Mouse (Mus musculus): ENCODE measurements around the gene Lars2.
A peak's percentile ranks its signal among the peaks of the same experiment; 100 is the strongest.

Lars2 gene

DNA sequence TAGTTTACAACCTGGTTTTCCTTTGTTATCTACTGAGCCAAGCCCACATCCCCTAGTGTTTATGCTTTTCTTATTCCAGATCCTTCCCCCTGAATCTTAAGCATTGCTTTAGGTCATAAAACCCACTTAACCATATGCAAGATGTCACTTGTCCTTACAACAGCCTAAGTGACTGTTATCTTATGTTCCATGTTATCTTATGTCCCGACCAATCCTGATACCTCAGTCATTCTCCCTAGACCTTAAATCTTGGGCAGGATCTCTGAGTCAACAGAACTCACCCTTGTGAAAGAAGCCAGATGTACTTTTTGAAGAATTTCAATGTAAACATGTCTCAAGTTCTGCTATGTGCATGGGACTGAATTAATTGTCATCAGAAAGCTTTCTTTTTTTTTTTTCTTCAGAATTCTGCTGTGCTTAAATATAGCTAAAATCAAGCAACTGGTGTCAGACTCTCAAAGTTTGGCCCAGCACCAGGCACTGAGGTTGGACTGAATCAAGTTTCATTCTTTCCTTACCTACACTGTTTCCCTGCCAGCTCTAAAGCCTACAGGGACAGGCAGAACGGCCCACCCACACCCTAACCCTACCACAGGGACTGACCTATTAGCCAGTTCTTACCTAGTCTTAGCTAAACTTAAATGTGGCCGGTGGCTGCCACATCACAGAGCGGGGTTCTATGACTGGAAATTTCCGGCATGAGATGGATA, 24.6 kb downstream of the Lars2 start:
- no peak for DNase-seq (ENCODE audit: low spot score)

DNA sequence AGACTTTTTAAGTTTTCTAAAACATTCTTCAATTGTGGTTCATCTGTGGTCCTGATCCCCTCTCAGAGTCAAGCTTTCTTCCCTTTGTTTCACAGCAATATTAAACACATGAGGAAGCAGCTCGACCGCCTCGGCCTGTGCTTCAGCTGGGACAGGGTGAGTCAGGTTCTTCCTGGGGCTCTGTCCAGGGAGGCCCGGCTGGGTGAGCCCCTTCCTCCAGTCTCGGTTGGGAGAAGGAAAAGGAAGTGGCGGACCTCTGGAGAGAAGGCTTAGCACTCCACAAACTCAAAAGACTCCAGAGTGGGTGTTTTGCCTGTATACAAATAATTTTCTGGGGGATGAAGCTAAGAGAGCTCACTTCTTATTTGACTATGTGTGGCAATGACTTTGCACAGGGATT, 28.1 kb downstream of the Lars2 start:
- no peak for DNase-seq (ENCODE audit: low spot score)

- no peak for DNase-seq (ENCODE audit: low spot score)
Observed at GRCm38 (mm10) chr9:123397701-123398100, 31.0 kb downstream of the Lars2 start.

DNA sequence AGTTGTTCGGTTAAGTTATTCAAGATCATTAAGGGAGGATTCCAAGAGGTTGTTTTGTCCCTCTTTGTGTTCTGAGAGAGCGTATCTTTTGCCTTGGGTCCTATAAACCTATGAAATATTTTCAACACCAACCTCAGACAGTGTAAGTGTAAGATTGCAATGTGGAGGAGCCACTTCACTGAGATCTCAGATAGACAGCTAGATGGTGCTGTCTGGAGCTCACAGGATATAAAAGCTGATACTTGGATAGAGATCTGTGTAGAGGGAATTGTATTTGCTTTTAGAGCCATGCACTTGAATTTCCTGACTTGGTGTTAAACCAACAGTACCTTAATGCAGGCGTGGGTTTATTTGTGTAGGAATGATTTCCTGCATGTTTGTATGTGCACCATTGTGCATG, 35.5 kb downstream of the Lars2 start:
- no peak for DNase-seq (ENCODE audit: low spot score)

GRCm38 (mm10) chr9:123403031-123403430, 36.3 kb downstream of the Lars2 start:
- no peak for DNase-seq (ENCODE audit: low spot score)

DNA sequence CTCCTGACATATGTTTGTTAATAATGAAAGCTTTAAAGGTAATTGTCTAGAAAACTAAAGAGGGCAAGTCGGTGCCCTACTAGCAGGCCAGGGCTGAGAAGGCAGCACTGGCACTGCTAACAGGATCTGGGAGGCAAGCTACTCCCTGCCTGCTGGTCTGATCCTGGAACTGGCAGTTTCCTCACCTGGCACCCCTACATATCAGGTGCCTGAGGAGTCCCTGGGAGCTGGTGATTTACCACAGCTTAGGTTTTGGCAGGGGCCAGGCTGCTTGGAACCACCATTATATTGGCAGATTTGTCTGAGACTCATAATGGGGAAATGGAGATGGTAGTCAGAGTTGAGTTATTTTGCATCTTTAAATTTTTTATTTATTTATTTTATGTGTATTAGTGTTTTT, 38.5 kb downstream of the Lars2 start:
- DNase-seq (ENCODE audit: low spot score) = no peak

GRCm38 (mm10) chr9:123408771-123409170, 42.0 kb downstream of the Lars2 start:
- no peak for DNase-seq (ENCODE audit: low spot score)

DNA sequence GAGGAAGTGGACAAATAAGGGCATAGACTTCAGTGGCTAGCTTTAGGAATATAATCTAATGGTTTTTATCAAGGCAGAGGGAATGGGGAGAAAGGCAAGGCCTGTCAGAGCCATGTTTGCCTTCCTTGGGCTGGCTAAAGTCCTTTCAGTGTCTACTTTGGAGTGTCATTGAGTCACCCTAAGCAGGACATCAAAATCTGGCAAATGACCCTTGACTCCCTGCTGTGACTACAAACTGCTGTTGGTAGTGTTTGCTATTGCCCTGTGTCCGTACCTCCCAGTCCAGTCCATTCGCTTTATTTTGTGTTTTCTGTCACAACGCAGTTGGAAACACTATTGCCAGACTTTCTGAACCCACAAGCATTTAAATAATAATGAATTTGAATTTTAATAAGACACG, 63.1 kb downstream of the Lars2 start:
- no peak for DNase-seq (ENCODE audit: low spot score)

DNA sequence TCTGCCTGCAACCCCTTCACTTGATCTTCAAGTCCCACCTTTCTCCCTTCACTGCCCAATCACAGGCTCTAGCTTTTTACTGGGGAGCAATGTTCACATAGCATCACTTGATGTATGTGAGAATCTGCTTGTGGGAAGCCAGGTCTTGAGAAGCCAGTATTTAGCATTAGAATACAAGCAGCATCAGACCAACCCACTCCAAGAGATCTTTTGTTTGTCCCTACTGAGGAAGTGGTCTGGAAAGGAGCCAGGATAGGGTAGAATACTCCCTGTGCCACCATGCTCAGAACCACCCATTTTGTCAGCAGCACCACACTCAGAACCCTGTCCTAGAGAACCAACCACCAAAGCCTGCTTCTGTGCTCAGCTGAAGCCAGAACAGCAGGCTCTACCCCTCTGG, 64.2 kb downstream of the Lars2 start:
- no peak for DNase-seq (ENCODE audit: low spot score)

GRCm38 (mm10) chr9:123438223-123438622, 71.5 kb downstream of the Lars2 start:
- no peak for DNase-seq (ENCODE audit: low spot score)

DNA sequence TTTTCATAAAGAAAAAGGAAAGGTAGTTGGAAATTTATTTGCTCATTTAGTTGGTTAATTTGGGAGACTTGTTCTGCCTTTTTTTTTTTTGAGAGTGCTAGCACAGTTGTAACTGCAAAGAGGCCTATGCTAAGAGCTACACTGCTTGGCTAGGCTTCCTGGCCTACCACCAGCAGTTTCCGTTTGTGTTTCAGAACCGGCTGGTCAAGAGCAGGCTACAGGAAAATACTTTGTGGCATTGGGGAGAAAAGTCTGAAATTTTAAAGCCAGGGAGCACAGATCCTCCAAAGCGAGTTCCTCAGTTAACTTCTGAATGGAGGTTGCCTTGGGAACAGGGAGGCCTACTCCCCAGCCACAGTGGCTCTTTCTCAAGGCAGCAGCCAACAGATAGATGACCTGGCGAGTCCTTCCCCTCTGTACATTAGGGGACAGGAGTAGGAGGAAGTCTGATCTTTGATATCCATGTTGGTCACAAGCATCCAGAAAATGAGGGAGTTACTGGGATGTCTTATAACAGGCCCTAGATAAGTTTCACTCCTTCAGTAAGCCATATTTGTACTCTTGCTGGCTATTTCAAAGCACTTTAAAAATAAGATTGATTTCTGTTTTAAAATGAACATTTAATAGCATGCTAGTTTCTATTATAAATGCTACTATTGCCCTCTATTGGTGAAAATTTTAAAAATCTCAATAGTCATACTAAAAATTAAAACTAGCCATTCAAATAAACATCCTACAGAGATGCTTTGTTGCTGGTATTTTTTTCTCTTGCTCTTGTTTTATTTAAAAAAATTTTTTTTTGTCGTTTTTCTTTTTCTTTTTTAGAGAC, 73.7 kb downstream of the Lars2 start:
- peak; percentile 21 for DNase-seq (ENCODE audit: low spot score)

- DNase-seq (ENCODE audit: low spot score) = peak; percentile 33
Observed at GRCm38 (mm10) chr9:123447101-123447500, 80.4 kb downstream of the Lars2 start.

GRCm38 (mm10) chr9:123448594-123448993, 81.9 kb downstream of the Lars2 start:
- DNase-seq (ENCODE audit: low spot score) = no peak

- peak; percentile 58 for DNase-seq (ENCODE audit: low spot score)
Observed at GRCm38 (mm10) chr9:123450174-123450573, 83.4 kb downstream of the Lars2 start.

- DNase-seq (ENCODE audit: low spot score) = no peak
Observed at GRCm38 (mm10) chr9:123451772-123452171, 85.0 kb downstream of the Lars2 start.

GRCm38 (mm10) chr9:123456634-123457602, 90.2 kb downstream of the Lars2 start:
- DNase-seq (ENCODE audit: low spot score) = no peak

GRCm38 (mm10) chr9:123457603-123458002, 90.9 kb downstream of the Lars2 start:
- DNase-seq (ENCODE audit: low spot score) = peak; percentile 32

GRCm38 (mm10) chr9:123467141-123467620, 100.5 kb downstream of the Lars2 start:
- DNase-seq (ENCODE audit: low spot score) = no peak

GRCm38 (mm10) chr9:123468406-123469085, 101.8 kb downstream of the Lars2 start:
- DNase-seq (ENCODE audit: low spot score) = no peak

- DNase-seq (ENCODE audit: low spot score) = no peak
Observed at GRCm38 (mm10) chr9:123469087-123469486, 102.4 kb downstream of the Lars2 start.

- DNase-seq (ENCODE audit: low spot score) = no peak
Observed at GRCm38 (mm10) chr9:123473377-123473776, 106.7 kb downstream of the Lars2 start.

- no peak for DNase-seq (ENCODE audit: low spot score)
Observed at GRCm38 (mm10) chr9:123475569-123475968, 108.8 kb downstream of the Lars2 start.
